Mouse (Mus musculus) kidney, postnatal 4 days (tissue): ENCODE measurements around the gene Lin54.
"Not testable (repeated sequence)": the region's sequence is repeated elsewhere in the genome, so short reads cannot be mapped to it uniquely, and the experiment has no call there.

Experiments used
- DNase-seq, 2 experiments: peaks; one replicate each; pipeline ENCODE4 v3.0.0; 2021; ENCODE audit warnings: mixed read lengths in 2 of 2

Gene Lin54

DNA sequence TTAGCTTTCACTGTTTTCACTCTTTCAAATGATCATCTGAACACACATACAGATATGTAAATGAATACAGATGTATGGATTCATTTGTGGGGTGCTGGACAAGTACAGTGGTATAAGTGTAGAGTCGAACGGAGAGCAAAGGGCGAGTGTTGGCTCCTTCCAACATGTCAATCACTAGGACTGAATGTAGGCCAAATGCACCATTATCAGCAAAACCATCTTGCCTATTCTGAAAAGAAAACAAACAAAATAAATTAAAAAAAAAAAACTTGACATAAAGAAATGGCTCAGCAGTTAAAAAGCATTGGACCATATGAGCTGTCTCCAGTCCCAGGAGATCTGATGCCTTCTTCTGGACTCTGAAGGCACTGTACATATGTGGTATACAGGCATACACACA is 12.2 kb downstream of the Lin54 start:
- no peak for DNase-seq

DNA sequence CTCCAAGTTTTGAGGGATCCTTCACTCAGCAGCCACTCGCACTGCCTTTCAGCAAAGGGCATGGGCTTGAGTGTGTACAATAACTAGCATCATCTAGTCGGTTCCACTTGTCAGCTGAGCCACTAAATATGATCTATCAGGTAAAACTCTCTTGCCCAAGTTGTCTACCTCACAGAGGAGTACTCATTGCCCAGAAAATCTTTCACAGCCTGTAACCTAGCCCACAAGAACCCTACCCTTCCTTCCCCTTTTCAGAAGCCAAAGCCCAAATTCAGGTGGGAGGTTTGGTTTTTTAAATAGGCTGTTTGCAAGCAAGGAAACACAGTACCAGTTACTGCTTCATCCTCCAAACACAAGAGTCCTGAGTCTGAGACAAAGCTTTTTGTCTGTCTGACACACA is 13.3 kb downstream of the Lin54 start:
- DNase-seq: no peak

DNA sequence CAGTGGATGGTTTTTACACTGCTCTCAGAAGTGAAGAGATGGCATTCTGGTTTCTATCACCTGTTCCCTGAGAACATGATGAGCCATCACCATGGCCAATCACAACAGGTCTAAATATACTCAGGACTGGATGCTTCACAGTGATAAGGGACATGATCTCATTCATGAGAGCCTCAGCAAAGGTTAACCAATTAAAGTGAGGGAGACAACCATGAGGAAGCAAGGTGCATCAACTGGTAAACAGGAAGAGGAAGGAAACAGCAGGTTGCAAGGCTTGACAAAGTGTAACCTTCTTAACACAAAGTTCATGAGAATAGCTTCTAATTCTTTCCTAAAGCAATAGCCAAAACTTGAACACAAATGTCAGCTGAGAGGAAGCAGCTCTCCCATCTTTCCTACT is 16.9 kb downstream of the Lin54 start:
- DNase-seq: no peak

DNA sequence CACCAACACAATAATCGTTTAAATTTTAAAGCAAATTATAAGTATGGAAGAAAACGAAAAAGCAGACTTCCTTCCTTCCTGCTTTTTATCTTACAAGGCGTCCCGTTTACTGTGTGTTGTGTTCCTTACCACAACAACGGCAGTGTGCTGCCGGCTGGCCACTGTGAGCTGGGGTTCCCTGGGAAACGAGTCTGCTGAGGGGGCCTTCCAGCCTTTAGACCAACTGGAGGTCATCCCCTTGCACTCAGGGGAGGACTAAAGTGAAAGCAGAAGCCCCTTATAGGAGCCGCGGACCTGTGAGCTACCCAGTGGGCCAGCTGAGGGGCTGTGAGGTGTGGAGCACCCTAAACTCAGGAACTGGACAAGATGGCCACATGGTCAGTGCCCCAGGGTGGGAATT is 22.8 kb downstream of the Lin54 start:
- no peak for DNase-seq

DNA sequence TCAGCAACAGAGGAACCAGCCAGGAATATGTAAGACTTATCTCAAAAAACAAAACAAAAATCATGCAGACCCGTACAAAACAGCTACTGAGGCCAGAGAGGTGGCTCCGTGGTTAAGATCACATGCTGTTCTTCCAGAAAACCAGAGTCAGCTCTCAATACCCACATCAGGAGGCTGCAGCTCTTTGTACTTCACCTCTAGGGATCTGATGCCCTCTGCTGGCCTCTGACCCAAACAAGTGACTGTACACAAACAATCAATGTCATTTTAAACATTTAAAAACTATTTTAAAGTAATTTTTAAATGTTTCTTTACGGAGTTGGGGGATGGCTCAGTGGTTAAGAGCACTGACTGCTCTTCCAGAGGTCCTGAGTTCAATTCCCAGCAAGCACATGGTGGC is 24.1 kb downstream of the Lin54 start:
- no peak for DNase-seq

DNA sequence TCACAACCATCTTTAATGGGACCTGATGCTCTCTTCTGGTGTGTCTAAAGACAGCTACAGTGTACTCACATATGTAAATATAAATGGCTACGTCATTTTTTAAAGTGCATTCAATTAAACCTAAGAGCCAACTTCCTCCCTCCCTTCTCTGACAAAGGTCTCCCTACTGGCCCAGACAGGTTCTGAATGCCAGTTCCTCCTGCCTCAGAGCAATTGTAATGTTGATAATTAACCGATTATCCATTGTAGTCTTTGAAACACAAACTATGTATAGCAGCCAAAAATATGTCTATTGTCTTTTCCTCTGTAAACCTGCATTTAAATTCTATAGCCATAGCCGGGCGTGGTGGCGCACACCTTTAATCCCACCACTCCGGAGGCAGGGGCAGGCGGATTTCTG is 33.1 kb downstream of the Lin54 start:
- DNase-seq: no peak

DNA sequence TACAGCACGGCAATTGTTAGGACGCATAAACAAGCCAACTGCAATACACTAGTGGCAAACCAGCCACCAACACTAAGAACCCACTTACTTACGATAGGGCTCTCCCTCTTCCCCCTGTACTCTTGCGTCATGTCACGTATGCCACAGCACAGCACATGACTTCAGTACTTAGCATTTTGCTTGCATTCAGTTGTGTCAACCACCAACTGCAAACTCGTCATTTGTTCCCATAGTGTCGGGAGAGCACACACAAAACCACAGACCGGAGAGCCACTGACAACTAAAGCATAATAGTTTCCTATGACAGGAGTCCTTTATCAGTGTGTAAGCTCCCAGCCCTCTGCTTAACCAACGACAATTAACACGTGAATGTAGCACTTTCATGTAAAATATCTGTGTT is 33.8 kb downstream of the Lin54 start:
- DNase-seq: no peak

DNA sequence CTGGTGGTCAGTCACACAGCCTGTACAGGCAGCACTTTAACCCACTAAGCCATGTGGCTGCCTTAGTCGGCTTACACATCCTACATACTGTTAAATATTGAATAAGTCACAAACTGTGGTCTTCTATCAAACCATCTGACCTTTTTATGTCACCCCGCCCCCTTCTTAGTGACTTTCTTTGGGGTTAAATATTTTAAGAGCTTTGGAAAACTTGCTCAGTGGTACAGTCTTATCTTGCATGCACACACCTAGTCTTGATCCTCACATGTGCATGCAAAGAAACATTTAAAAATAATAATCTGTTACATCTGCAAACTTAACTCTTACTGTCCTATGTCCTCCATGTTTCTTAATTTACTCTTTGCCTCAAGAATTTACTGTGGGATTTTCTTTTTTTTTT is 38.1 kb downstream of the Lin54 start:
- no peak for DNase-seq

DNA sequence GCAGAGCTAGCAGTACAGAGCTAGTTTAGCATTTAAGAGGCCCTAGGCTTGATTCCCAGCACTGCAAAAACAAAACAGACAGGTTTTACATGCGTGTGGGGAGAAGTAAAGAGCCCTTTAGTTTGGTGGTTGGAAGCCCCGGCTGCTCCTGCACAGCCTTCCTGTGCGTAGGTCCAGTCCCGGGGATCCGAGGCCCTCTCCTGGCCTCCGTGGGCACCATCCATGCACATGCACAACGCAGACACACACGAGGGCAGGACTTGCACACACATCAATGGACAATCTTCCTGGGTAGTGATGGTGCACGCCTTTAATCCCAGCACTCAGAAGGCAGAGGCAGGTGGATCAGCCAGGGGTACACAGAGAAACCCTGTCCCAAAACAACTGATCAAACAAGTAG is 38.9 kb downstream of the Lin54 start:
- DNase-seq: no peak

DNA sequence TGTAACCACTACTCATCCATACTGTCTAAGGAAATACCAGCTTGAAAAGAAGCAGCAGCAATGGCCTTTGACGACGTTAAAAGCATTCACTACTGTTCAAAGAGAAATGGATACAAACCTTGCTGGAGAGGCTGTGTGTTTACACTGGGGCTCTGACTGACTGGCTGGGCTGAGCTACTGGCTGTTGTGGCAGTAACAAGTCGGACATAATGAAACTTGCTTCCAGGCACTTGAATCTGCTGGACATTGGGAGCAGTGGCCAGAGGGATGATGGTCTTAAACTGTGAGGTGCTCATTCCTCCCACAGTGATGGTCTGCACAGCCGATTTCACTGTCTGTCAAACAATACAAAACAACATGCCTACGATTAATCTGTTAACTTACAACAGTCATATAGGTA is 41.0 kb downstream of the Lin54 start:
- no peak for DNase-seq

DNA sequence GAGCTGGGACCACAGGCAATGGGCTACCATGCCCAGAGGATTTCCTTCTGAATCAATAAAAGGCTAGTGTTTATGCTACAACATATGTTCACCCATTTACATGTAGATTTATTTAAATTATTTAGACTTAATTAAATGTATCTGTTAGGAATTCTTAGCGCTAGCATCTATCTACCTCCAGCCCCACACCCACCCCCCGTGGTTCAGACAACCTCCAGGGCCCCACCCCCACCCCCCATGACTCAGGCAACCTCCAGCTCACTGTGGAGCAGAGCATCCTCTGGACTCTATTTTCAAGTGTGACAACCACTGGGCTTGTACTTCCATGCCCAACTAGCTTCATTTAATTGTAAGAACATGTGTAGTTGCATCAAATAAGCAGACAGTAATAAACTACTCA is 48.6 kb downstream of the Lin54 start:
- DNase-seq: no peak

DNA sequence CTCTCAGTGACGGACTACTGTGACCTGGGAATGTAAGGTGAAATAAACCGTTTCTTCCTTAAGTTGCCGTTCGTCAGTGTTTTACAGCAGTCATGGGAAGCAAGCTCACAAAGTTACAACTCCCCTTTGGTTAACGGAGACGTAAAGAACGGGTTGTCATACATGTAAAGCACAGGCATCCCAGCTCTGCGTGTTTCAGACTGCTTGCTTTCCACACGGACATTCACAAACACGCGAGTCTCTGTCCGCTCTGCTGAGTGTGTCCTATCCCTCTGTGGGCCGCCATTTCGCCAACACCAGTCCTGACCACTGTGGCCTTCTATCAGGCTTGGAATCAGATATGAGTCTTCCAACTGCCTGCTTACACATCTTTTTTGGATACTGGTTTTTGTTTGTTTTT is 61.6 kb downstream of the Lin54 start:
- no peak for DNase-seq

DNA sequence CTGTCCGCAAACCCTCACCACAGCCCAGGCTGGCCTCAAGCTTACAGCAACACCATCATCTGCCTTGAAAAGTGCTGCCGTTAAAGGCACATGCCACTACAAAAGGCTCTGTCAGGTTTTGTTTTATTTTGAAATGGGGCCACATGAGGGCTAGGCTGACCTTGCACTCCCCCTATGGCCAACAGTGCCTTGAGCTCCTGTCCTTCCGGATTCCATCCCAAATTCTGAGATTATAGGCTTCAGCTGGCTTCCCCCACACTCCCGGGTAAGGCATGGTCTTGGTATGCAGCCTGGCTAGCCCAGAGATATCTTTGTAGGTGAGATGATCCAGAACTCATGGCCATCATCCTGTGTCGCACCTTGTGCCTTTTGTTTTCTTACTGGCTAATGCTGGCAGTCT is 62.5 kb downstream of the Lin54 start:
- DNase-seq: no peak

DNA sequence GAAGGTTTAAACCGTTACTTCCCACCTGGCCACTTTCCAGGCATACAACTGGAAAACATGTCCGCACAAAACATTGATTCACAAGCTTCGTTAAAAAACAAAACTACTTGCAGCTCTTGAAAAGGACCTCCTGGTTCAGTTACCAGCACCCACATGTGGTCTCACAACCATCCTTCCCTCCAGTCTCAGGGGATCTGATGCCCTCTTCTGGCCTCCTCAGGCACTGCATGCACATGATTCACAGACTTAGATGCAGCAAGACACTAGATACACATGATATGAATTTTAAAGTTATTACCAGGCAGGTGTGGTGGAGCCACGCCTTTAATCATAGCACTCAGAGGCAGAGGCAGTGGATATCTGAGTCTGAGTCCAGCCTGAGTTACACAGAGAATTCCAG is 63.4 kb downstream of the Lin54 start:
- DNase-seq: no peak

DNA sequence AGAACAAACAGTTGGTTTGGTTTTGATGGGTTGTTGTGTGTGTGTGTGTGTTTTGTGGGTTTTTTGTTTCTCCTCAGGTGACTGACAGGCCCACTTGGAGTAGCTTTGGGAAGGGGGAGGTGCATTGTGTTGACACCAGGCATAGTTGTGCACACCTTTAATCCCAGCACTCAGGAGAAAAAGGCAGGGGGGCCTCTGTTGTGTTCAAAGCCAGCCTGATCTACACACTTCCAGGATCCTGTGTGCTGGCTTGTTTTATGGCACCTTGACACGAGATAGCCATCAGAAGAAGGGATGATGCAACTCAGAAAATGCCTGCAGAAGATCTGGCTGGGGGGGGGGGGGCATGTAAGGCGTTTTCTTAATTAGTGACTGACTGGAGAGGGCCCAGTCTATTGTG is 69.5 kb downstream of the Lin54 start:
- DNase-seq: no peak

DNA sequence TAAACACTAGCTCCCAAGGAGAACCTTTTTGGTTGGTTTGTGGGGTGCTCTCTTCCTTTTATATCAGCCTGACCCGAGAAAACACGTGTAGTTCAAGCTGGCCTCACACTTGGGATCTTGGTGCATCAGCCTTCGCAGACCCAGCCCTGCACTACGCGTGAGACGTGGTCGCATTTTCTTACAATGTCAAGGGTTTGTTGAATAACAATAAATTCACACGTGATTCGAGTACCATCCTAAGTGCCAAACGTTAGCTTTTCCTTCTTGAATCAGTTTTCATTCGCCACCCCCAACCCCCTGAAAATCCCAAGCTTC is 70.4 kb downstream of the Lin54 start:
- DNase-seq: no peak

DNA sequence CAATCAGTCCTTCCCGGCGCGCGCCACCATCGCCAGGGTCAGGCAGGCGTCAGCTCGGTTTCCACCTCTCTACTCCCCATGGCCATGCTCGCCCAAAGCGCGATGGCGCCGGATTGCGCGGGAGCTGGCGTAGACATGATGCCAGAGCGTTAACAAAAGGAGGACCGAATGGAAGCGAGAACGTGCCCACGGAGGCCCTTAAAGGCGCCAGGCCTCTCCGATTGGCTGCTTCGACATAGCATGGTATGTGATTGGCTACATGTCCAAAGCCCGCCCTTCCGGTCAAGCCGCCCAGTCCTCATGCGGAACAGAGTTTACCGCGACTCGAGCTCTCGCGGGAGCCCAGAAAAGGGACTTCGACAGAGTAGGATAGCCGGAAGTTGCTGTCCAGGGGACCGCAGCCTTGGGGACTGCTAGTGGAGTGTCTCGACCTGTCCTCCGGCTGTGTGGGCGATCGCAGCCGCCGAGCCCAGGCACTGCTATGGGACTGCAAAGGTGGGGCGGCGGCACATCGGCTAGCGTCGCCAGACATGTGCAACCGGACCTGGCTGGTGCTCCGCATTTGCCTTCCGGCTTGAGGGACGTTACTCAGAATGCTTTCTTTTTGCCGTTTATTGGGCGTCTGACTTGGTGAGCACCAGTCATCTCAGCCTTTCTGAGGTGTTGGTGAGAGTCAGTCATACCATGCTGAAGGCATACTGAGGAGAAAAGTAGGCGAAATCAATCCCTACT is 70.9 kb downstream of the Lin54 start:
- peak; percentile 92 to 96 for DNase-seq

DNA sequence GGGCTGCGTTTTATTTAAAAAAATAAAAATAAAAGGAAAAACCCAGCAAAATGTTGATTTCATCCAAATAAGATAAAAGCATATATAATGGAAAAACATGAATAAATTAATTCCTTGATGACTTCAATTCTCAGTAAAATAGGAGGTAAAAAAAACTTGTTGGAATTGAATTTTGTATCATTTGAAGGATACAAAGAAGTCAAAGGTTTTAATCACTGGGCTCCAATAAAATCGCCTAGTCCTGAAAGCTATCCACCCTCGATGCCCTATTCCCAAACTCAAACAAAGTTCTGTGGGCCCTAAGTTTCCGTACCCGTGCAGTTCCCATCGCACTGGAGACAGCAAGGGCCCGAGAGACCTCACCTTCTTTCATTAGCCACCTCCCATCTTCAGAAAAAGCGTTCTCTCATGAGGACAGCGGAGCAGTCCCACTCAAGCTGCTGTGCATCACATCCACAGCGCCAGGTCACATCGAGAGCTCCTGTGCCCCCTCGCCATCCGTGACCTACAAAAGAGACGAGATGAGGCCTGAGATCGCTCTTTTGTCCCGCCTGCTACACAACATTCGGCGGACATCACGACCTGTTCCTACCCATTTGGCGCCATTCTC is 71.6 kb downstream of the Lin54 start:
- DNase-seq: no peak

DNA sequence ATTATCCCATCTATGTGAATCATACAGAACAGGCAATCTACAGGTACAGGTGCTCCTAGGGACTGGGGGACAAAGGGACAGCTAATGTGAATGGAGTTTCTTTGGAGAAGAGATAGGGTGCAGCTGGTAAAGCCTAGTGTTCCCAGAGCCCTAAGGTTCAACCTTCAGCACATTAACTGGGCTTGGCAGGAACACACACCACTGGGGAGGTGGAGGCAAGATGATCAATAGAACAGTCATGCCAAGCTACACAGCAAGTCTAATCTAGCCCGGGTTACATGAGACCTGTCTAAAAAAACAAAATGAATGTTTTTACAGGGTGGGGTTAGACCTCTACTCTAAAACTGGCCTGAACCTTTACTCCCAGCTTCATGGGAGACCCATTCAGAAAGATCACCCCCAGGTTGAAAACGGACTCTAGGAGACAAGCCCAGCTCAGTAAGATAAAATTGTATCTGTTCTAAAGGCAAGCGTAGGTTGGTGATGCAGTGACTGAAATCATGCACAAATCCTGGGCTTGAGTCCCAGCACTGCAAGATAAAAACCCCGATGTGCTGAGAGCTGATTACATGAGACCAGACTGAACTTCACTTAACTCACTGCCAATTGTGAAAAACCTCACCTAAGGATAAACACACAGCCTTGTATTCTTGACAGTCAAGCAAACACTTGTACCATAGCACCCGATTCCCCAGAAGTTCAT is 72.3 kb downstream of the Lin54 start:
- DNase-seq: no peak

DNA sequence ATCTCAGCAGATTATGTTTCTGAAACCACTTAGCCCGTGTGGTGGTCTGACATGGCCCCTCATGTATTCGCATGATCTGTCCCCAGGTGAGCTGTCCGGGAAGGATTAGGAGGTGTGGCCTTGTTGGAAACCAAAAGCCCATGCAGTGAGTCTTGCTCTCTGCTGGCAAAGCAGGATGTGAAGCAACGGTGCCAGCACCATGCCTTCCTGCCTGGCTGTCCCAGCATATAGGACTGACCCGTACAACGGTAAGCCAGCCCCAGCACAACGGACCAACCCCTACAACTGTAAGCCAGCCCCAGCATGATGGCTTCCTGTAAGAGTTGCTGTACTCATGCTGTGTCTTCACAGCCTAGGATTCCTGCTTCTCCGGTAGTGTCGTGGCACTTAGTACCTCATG is 73.2 kb downstream of the Lin54 start:
- no peak for DNase-seq

DNA sequence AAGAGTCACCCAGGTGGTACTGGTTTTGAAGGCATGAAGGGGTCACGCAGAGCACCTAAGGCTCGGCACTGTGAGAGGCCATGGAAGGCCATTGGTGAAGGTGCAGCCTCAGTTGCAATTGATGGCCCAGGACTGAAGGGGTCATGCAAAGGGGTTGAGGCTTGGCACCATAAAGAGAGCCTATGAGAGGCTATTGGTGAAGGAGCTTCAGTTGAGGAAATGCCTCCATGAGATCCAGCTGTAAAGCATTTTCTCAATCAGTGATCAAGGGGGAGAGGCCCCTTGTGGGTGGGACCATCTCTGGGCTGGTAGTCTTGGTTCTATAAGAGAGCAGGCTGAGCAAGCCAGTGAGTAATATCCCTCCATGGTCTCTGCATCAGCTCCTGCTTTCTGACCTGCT is 74.6 kb downstream of the Lin54 start:
- not testable (repeated sequence) for DNase-seq

DNA sequence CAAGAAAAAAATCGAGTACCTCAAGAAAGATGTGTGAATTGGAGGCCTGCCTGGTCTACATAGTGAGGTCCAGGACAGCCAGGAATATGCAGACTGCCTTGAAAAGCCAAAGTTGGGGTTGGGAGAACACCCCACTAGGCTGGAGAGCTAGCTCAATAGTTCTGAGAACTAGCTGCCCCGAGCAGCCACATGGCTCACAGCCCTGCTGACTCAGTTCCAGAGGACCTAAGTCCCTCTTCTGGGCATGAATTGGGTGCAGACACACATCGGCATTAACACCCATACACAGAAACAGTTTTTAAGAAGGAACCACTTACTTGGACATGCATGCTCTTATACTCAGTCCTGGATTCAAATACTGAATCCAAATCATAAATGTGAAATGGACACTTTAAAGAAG is 76.2 kb downstream of the Lin54 start:
- no peak for DNase-seq

DNA sequence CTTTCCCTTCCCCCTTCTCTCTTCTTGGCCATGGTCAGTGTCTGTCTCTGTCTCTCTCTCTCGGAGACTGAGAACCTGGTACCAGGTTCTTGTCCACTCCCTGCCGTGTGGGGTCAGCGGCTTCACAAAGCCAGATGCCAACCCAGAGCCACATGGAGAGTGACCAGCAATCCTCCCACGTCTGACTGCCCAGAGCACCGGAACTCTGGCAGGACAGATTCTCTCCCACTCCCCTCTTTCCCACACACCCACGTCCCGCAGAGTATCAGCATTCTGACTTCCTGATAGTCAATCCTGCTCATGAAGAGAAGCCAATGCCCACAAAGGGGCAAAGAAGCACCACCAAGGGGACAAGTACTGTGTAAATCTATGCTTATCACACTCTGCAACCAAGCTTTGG is 76.8 kb downstream of the Lin54 start:
- DNase-seq: no peak

DNA sequence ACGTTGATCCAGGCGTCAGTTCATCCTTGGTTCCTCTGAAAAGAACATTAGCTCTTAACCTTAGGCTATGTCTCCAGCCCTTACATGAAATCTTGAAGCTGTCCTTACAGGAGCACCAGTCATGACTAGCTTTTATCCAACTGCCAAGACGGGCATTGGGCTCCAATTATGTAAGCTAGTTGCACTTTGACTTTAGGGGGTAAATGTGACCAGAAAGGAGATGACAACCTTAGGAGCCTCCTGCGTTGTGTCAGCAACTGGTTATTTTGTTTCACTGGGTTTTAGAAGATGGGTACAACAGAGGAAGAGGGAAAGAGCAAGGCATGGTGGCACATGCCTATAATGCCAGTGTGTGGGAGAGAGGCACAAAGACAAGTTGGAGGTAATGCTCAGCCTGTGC is 81.6 kb downstream of the Lin54 start:
- no peak for DNase-seq

DNA sequence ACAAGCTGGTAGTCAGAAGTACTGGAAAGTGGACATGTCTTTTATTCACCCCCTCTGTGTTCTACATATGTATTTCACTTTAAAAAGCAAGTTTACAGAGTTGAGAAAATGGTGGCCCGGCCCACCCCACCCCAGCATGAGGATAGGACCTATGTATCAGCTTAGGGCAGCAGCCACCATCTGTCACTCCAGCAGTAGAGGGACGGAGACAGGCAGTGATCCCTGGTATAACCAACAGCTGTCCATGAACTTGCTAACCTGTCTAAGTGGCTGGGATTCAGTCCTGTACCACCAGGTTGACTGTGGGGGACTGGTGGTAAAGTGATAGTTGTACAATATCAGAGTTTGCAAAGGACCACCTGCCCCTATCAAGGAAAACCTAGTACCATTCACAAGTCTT is 82.4 kb downstream of the Lin54 start:
- no peak for DNase-seq
